Mouse (Mus musculus) layer of hippocampus, adult 11-12 months (tissue): Measurements from ENCODE around the gene Speer2.

Experiments
- DNase-seq: peaks from one replicate; pipeline ENCODE4 v3.0.0; 2022; ENCODE audit warnings: low spot score

The Speer2 gene

DNA sequence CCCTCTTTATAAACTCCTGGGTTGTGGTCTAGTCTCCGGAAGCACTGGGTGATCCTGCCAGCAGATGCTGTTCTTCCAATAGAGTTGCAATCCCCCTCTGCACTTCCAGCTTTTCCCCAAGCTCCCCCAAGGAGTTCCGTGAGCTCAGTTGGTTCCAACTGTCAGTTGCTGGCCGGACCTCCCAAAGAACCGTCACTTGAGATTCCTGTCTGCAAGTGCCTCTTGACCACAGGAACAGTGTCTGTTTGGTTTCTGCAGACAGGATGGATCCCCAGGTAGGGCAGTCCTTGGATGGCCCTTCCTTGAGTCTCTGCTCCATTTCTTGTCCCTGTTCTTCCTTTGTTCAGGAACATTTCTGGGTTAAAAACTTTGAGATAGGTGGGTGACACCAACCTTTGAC is at the start of gene Speer2:
TSS of gene Speer2 (minus strand) at position 101 of the 400 bp plus-strand sequence.
- DNase-seq = no peak

DNA sequence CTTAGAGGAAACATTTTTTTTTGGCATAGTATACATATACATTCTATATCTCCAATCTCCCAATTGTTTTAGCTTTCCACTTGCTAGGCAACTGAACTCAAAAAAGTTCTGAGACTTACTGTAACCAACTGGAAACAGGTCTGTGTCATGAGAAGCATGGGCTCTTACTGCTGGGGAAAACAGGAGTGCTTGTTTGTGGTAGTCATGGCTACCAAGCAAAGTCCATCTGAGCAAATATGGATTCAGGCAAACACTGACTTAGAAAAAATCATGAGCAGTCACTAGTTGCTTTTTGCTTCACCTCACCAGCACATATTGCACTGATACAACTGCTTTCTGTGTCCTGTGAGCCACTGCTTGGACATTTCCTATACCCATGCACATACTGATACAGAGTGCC is 40.8 kb upstream of the Speer2 start:
- no peak for DNase-seq

DNA sequence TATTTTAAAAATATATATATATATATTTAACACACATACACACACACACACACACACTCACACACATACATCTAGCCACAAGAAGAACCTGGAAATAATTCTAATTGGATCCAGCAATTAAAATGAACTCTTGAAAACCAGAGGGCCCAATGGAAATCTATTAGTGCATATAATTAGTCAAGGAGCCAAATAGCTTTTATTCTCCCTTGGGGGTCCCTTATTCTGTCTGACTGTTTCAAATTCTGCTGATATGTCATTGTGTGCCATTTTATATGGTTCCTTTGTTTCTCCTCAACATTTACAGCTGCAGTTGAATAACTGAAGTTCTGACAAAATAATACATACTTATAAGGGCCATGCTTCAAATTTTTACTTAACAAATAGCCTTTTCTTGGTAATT is 17.2 kb upstream of the Speer2 start:
- DNase-seq = no peak

DNA sequence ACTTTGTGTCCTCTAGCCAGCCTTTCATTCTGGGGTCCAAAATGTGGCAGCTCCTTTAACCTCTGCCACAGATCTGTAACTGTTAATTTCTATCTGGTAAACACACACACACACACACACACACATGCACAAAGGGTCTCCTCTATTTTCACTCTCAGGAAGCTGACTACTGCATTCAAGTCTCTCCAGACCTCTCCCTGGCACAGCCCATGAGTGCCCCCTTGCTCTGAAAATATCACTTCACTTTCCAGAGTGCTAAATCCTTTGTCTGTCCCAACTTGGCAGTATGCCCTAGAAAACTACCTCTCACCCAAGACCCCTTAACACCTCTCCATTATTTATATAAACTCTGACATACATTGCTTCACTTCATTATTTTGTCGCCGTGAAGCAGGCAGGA is 26.9 kb downstream of the Speer2 start:
- DNase-seq = no peak

DNA sequence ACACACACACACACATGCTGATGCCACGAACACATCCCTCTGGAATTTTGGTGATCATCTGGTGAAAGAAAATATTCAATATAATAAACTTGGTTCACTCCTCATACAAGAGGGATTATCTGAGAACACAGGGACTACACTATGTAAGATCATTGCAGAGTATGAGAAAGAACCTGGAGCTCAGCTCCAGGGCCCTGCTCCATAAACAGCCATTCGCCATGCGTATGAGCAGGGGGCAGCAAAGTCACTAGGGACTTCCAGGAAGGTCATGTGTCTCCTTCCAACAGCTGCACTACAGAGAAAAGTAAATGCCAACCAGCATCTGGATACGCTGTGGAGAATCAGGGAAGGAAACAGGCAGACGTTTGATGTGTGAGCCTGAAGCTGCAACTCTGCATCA is 49.9 kb downstream of the Speer2 start:
- DNase-seq = no peak
